Mouse (Mus musculus) hindbrain, postnatal 0 days (tissue): ENCODE data around the gene Lyzl6. TPM values are rescaled to one million over a fixed set of nuclear protein-coding genes. Genes with fewer than 3 reads are reported as not detected.

Experiments
- ATAC-seq: fragments of 200-750 bp; cut with Nextera tagmentation; 2 replicates; pipeline ENCODE4 v1.8.0; 2017; ENCODE audit warnings: mild to moderate bottlenecking, moderate TSS enrichment, moderate library complexity
- DNase-seq: peaks from one replicate; pipeline ENCODE4 v3.0.0-alpha.2; 2015; ENCODE audit warnings: low spot score
- H3K27ac ChIP-seq: fragments of 300-500 bp; sonication (generic); 2 replicates; pipeline ENCODE4 v1.5.1; 2014; ENCODE audit warnings: mild to moderate bottlenecking
- H3K27me3 ChIP-seq: fragments of 300-500 bp; sonication (generic); 2 replicates; pipeline ENCODE4 v1.6.1; 2014; ENCODE audit warnings: low read length, mixed read lengths; ENCODE audit not compliant: insufficient read depth
- H3K36me3 ChIP-seq: fragments of 300-500 bp; sonication (generic); 2 replicates; pipeline ENCODE4 v1.6.1; 2014; ENCODE audit warnings: low read length, mixed read lengths; ENCODE audit not compliant: insufficient read depth
- H3K4me1 ChIP-seq: fragments of 300-500 bp; sonication (generic); 2 replicates; pipeline ENCODE4 v1.6.1; 2014; ENCODE audit warnings: antibody characterized with exemption, low read length, mixed read lengths; ENCODE audit not compliant: insufficient read depth
- H3K4me2 ChIP-seq: fragments of 300-500 bp; sonication (generic); 2 replicates; pipeline ENCODE4 v1.6.1; 2014; ENCODE audit warnings: low read depth, mild to moderate bottlenecking, low read length, moderate library complexity, mixed read lengths
- H3K4me3 ChIP-seq: fragments of 300-500 bp; sonication (generic); 2 replicates; pipeline ENCODE4 v1.5.1; 2014; ENCODE audit warnings: low read length
- H3K9ac ChIP-seq: fragments of 300-500 bp; sonication (generic); replicated peaks from 2 replicates; pipeline ENCODE4 v1.6.1; 2014; ENCODE audit warnings: mild to moderate bottlenecking, low read length, moderate library complexity, mixed read lengths
- H3K9me3 ChIP-seq: fragments of 300-500 bp; sonication (generic); 2 replicates; pipeline ENCODE4 v1.6.1; 2016; ENCODE audit warnings: low read length, mixed read lengths
- CTCF ChIP-seq: IDR thresholded peaks from 2 replicates; pipeline ENCODE4 v1.5.1; 2016; ENCODE audit warnings: antibody characterized with exemption, control low read depth, low read depth
- WGBS: fragments of 180-500 bp; shearing (Covaris S2); extraction: QIAGEN DNeasy Blood & Tissue Kit; methylation state at CpG from one replicate; pipeline ENCODE4 v1.1.7; 2014; 5-methylcytosine and 5-hydroxymethylcytosine counted together
- polyA plus RNA-seq: library from polyadenylated mRNA; unstranded; fragments of >200 nt; fragmentation: Nextera tagmentation; extraction: Ambion mirVana; gene quantifications from 2 replicates; pipeline ENCODE4 v1.2.1, GENCODE M21; 2015
- total RNA-seq: library from RNA; depleted of rRNA; stranded (reverse); fragments of >200 nt; gene quantifications from 2 replicates; pipeline ENCODE4 v1.2.3, GENCODE M21; 2014

The Lyzl6 gene
- total and polyA plus RNA-seq, 2 experiments from 2014 or later = not detected

- Histone ChIP-seq H3K27ac (0 out of 2 replicates have a peak overlapping the region, but pooled peaks have one; percentile 51), H3K4me1 (peaks cover 20% of the 10 kb centered on the region), H3K4me2 (0 out of 2 replicates have a peak overlapping the region, but pooled peaks have one; percentile 7), H3K4me3 (no peak overlapping the region), H3K9ac (no peak overlapping the region), H3K27me3 (no peaks in the 10 kb centered on the region), H3K36me3 (no peaks in the 10 kb centered on the region), H3K9me3 (no peaks in the 10 kb centered on the region)
- peak; percentile 86 for DNase-seq
- TF ChIP-seq CTCF = no peak
- WGBS = 15% methylated on average over 10 of the region's 10 CpGs
- peak; percentile 90 for ATAC-seq
Observed at GRCm38 (mm10) chr11:103666181-103666906, 27.7 kb upstream of the Lyzl6 start.

- Histone ChIP-seq H3K4me2 (0 out of 2 replicates have a peak overlapping the region, but pooled peaks have one; percentile 7), H3K36me3 (no peaks in the 10 kb centered on the region), H3K4me1 (peaks cover 20% of the 10 kb centered on the region), H3K9me3 (no peaks in the 10 kb centered on the region), H3K27me3 (no peaks in the 10 kb centered on the region), H3K27ac (peak overlapping the region; percentile 51; the same call in 1 of the 2 replicates), H3K9ac (no peak overlapping the region), H3K4me3 (no peak overlapping the region)
- no peak for TF ChIP-seq CTCF
- WGBS = 36% methylated on average over 1 of the region's 1 CpGs
- ATAC-seq = no peak; the same call in 1 of the 2 replicates
- DNase-seq = no peak
Observed at GRCm38 (mm10) chr11:103665695-103666094, 27.0 kb upstream of the Lyzl6 start.

- Histone ChIP-seq H3K9me3 (no peaks in the 10 kb centered on the region), H3K36me3 (no peaks in the 10 kb centered on the region), H3K4me3 (no peak overlapping the region), H3K4me1 (peaks cover 20% of the 10 kb centered on the region), H3K27ac (no peak overlapping the region), H3K9ac (no peak overlapping the region), H3K27me3 (no peaks in the 10 kb centered on the region), H3K4me2 (no peak overlapping the region)
- 85% methylated on average over 8 of the region's 8 CpGs for WGBS
- no peak for ATAC-seq
- DNase-seq = no peak
- no peak for TF ChIP-seq CTCF
Observed at GRCm38 (mm10) chr11:103663119-103663518, 24.4 kb upstream of the Lyzl6 start.

GRCm38 (mm10) chr11:103662546-103662945 is 23.9 kb upstream of the Lyzl6 start:
- ATAC-seq = no peak

GRCm38 (mm10) chr11:103661863-103662262 is 23.2 kb upstream of the Lyzl6 start:
- Histone ChIP-seq H3K27ac (no peak overlapping the region), H3K9me3 (no peaks in the 10 kb centered on the region), H3K27me3 (no peaks in the 10 kb centered on the region), H3K36me3 (no peaks in the 10 kb centered on the region), H3K4me2 (no peak overlapping the region), H3K4me3 (no peak overlapping the region), H3K4me1 (peaks cover 13% of the 10 kb centered on the region), H3K9ac (no peak overlapping the region)
- 43% methylated on average over 4 of the region's 4 CpGs for WGBS
- no peak for TF ChIP-seq CTCF
- peak; percentile 54 for DNase-seq
- no peak for ATAC-seq

More at GRCm38 (mm10) chr11:103662546-103662945, 23.9 kb upstream of the Lyzl6 start:
- H3K9me3 ChIP-seq = no peaks in the 10 kb centered on the region
- no peaks in the 10 kb centered on the region for H3K36me3 ChIP-seq
- WGBS = 55% methylated on average over 5 of the region's 5 CpGs
- H3K4me1 ChIP-seq = peaks cover 20% of the 10 kb centered on the region
- H3K4me2 ChIP-seq = no peak overlapping the region
- no peak overlapping the region for H3K4me3 ChIP-seq
- no peak for TF ChIP-seq CTCF
- no peak overlapping the region for H3K27ac ChIP-seq
- no peaks in the 10 kb centered on the region for H3K27me3 ChIP-seq
- no peak for DNase-seq
- H3K9ac ChIP-seq = no peak overlapping the region

GRCm38 (mm10) chr11:103658189-103658588 is 19.5 kb upstream of the Lyzl6 start:
- DNase-seq (peak; percentile 72), ATAC-seq (no peak)
- Histone ChIP-seq H3K4me3 (no peak overlapping the region), H3K9me3 (no peaks in the 10 kb centered on the region), H3K27me3 (peaks cover 4% of the 10 kb centered on the region; the same call in 1 of the 2 replicates), H3K36me3 (no peaks in the 10 kb centered on the region), H3K9ac (no peak overlapping the region), H3K4me1 (no peaks in the 10 kb centered on the region), H3K4me2 (no peak overlapping the region), H3K27ac (no peak overlapping the region)
- TF ChIP-seq CTCF = no peak
- WGBS = 50% methylated on average over 7 of the region's 7 CpGs

GRCm38 (mm10) chr11:103656520-103656919 is 17.8 kb upstream of the Lyzl6 start:
- ATAC-seq (no peak), DNase-seq (no peak)
- Histone ChIP-seq H3K4me2 (no peak overlapping the region), H3K9ac (no peak overlapping the region), H3K27ac (no peak overlapping the region), H3K4me1 (no peaks in the 10 kb centered on the region), H3K9me3 (no peaks in the 10 kb centered on the region), H3K27me3 (peaks cover 14% of the 10 kb centered on the region), H3K36me3 (no peaks in the 10 kb centered on the region), H3K4me3 (no peak overlapping the region)
- WGBS = 20% methylated on average over 3 of the region's 3 CpGs
- no peak for TF ChIP-seq CTCF
